Mouse (Mus musculus) spleen, adult 2 months (tissue): ENCODE data around the gene Esrra.

Experiments
- CTCF ChIP-seq: fragments of 200-500 bp; IDR thresholded peaks from 2 replicates; pipeline ENCODE4 v1.5.1; 2011; ENCODE audit warnings: mild to moderate bottlenecking, inconsistent platforms; ENCODE audit not compliant: insufficient read depth, insufficient read length, insufficient replicate concordance; ENCODE audit errors: extremely low read depth
- POLR2A ChIP-seq: fragments of 200-500 bp; IDR thresholded peaks from 2 replicates; pipeline ENCODE4 v1.6.1; 2011; ENCODE audit warnings: low read depth, low read length, inconsistent platforms

GRCm38 (mm10) chr19:6915276-6915675 lies 6.3 kb downstream of the Esrra start:
- TF ChIP-seq POLR2A, result no peak
- no peak for TF ChIP-seq CTCF
